Mouse (Mus musculus) left cerebral cortex, adult 8-10 months (tissue): ENCODE results near the gene Vmn1r208. TPM values are rescaled to one million over a fixed set of nuclear protein-coding genes. Genes with fewer than 3 reads are reported as not detected.
"Not testable (repeated sequence)": the region's sequence is repeated elsewhere in the genome, so short reads cannot be mapped to it uniquely, and the experiment has no call there.

Experiments
- DNase-seq, 2 experiments: peaks; one replicate each; pipeline ENCODE4 v3.0.0; 2022; ENCODE audit warnings: low spot score in 2 of 2
- total RNA-seq, 4 experiments: library from RNA; stranded (reverse); gene quantifications; 2 replicates each; pipeline ENCODE4 v1.2.4; 2022

Gene Vmn1r208
- not detected for total RNA-seq

- not testable (repeated sequence) for DNase-seq
Measured at GRCm38 (mm10) chr13:22777300-22777699, at the start of gene Vmn1r208. Gene Vmn1r208, minus strand, starts transcription at chr13:22777400.

- not testable (repeated sequence) for DNase-seq
Measured at GRCm38 (mm10) chr13:22821601-22822000, 44.4 kb upstream of the Vmn1r208 start.

DNA sequence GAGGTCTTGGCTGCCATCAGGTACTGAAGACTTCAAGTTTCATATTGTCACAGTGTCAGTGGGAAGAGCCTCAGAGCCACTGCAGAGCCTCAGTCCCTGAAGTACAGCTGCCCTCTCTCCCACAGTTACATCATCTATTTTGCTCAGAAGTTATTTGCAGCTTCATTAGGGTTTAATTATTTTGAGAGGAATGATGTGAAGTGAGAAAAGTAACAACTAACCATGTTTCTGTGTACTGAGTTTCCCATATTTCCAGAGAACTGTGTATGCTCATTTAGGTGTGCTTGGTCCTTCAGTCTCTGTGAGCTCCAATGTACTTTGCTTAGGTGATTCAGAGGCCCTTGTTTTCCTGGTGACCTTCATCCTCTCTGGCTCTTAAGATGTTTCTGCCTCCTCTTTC lies 32.4 kb upstream of the Vmn1r208 start, which contains the start of gene Vmn1r209:
Gene Vmn1r209 (minus strand): TSS at position 101 of the 400 bp plus-strand sequence.
- not testable (repeated sequence) for DNase-seq

DNA sequence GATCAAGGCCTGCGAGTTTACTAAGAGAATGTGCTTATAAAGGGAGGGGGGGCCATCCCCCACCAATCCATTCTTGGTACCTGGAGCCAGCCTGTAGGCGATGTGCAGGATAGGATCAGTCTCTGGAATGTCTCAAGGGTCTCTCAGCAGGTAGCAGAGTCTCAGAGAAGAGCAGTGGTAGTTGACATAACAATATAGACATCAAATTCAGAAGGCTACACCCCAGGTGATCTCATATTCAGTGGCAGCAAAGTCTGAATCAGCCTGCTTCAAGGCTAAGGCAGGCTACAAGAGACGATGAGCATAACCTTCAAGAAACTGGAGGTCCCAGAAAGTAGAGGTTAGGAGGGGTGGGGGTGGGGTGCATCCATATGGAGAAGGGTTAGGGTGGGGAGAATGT lies 10.9 kb upstream of the Vmn1r208 start:
- DNase-seq = not testable (repeated sequence)

DNA sequence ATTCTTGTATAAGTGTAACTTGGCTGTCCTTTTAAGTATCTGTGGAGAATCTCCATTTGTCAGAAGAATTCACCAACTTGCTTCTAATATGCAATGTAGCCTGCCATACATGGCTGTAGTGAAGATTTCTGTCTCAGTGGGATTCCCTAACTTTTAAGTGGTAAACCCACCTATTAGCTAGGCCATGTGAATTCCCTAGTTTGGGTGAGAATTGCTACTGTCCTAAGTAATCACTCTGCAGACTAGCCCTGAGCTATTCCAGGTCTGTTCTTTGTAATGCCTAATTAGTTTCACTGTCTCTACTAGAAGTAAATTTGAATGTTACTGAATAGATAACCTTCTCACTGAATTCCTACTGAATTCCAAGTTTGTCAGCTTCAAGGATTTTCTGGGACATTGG lies 7.0 kb upstream of the Vmn1r208 start:
- DNase-seq = not testable (repeated sequence)

DNA sequence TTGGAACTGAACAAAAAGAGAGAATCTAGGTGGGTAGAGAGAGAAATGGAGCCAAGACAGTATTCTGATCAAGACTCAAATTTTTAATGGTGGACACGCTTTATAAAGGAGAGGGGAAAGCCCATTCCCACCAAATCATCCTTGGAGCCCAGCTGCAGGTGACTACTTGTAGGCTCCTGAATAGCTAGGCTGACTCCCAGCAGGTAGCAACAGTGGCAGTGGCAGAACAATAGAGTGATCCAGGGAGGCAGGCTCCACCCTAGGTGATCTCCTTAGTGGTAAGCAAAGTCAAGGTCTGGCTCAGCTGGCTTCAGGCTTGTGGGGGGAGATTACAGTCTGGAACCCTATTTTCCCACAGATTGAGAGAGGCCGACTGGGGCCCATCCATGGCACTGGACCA lies 5.6 kb downstream of the Vmn1r208 start:
- DNase-seq = not testable (repeated sequence)

DNA sequence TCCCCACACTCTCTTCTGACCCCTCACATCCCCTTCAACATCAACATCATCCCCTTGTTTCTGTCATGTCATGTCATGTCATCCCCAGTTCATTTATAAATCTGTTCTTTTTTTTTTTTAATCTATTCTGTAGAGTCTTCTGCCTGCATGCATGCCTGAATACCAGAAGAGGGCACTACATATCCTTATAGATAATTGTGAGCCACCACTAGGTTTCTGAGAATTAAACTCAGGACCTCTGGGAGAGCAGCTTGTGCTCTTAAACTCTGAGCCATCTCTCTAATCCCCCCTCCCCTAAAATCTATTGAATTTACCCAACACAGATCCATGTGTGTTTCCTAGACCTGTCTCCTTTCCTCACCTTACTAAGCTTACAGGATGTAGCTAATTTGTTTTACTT lies 29.7 kb downstream of the Vmn1r208 start:
- DNase-seq = no peak

DNA sequence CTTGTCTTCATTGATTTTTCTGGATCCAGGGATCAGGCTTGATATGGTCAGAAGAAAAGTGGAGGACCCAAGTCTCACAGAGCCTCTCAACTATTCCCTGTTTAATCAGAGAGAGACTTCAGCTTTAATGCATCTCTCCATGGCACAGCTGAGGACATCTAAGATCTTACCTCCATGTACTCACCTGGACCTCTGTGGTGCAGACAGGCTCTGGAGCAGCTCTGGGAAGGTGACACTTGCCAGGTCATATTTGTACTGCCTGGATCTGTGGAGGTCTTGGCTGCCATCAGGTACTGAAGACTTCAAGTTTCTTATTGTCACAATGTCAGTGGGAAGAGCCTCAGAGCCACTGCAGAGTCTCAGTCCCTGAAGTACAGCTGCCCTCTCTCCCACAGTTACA lies 47.7 kb downstream of the Vmn1r208 start, which contains the start of gene Vmn1r207-ps:
Gene Vmn1r207-ps (minus strand): TSS at position 101 of the 400 bp plus-strand sequence.
- not testable (repeated sequence) for DNase-seq

Other genes with a start within 250 kb of the Vmn1r208 start
- not detected for gene Vmn1r204, start 224.2 kb downstream of the Vmn1r208 start, total RNA-seq
- gene Vmn1r205, start 184.4 kb downstream of the Vmn1r208 start, total RNA-seq = not detected
- gene Vmn1r206, start 153.1 kb downstream of the Vmn1r208 start, total RNA-seq = under 1 TPM; 0.09 to 0.46 (median 0.29) TPM
- under 1 TPM in 2 of 4 experiments, not detected in 2; 0.15 to 0.19 TPM for gene Vmn1r207-ps, start 47.8 kb downstream of the Vmn1r208 start, total RNA-seq
- under 1 TPM in 2 of 4 experiments, not detected in 2; 0.07 to 0.09 TPM for gene Vmn1r209, start 32.3 kb upstream of the Vmn1r208 start, total RNA-seq
- not detected for gene Vmn1r210, start 53.9 kb upstream of the Vmn1r208 start, total RNA-seq
- not detected for gene Vmn1r211, start 80.2 kb upstream of the Vmn1r208 start, total RNA-seq
- not detected for gene Vmn1r212, start 106.8 kb upstream of the Vmn1r208 start, total RNA-seq
- not detected for gene Vmn1r213, start 230.3 kb upstream of the Vmn1r208 start, total RNA-seq